ENCODE assay signal across 17 mouse cellular contexts in genomic region chr11:101507090-101507489, GRCm38 (mm10).
"Had no signal": no experiment of that assay in that cellular context is flagged by ENCODE, and none has a peak within 500 bp of the region (broad histone marks: within the 10 kb centered on the region; RNA-seq: fewer than 3 reads in every experiment).

No protein-coding gene starts in this region.

- H3K36me3 ChIP-seq: neural tube, embryonic 13.5 days had no signal

- H3K27ac ChIP-seq: left cerebral cortex, adult 2 months; liver, embryonic 14.5 days; macrophage; midbrain, embryonic 13.5 days; neural tube, embryonic 13.5 days; stomach, embryonic 15.5 days had no signal

- H3K9ac ChIP-seq: liver, embryonic 14.5 days; lung, embryonic 14.5 days; midbrain, embryonic 13.5 days; neural tube, embryonic 13.5 days; stomach, embryonic 15.5 days had no signal

- H3K4me1 ChIP-seq: midbrain, embryonic 13.5 days; neural tube, embryonic 13.5 days; stomach, embryonic 15.5 days had no signal

- H3K4me3 ChIP-seq: left cerebral cortex, adult 2 months; midbrain, embryonic 13.5 days; myocyte; neural tube, embryonic 13.5 days; stomach, embryonic 15.5 days had no signal

- H3K27me3 ChIP-seq: midbrain, embryonic 13.5 days; neural tube, embryonic 13.5 days; stomach, embryonic 15.5 days had no signal

- H3K4me2 ChIP-seq: liver, embryonic 11.5 days; lung, embryonic 14.5 days; midbrain, embryonic 13.5 days; neural tube, embryonic 13.5 days; stomach, embryonic 15.5 days had no signal

- H3K9me3 ChIP-seq: midbrain, embryonic 13.5 days; neural tube, embryonic 13.5 days; stomach, embryonic 15.5 days had no signal

- ATAC-seq: midbrain, embryonic 13.5 days; midbrain, embryonic 16.5 days had no signal

- DNase-seq: kidney, adult 2 months; kidney, postnatal 10 days; kidney, postnatal 36 days; layer of hippocampus, postnatal 36 days; lung, embryonic 14.5 days; right cerebral cortex, postnatal 25 days; spleen, adult 18-20 months; thymus, postnatal 25 days had no signal
